Comparison of ENCODE assay signal across 8 mouse cellular contexts in the genomic region with DNA sequence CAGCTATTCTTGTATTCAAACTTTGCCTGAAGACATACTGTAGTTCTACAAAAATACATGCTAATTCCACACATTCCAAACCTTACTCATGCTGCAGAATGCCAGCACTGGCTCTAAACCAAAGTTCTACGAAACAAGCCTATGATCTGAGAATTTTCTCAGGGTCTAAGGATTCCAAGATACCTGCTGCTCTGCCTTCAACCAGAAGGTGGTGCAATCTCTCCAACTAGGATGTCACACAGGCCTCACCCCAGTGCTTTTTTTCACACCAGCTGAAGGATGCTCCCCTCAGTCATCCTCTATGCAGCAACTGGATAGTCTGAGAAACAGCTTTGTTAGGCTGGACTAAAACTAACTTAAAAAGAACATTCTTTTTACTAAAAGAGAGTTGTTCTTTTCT.
A peak's percentile ranks its signal among the peaks of the same experiment; 100 is the strongest.
DNase-seq lines count a peak whose midpoint lies in the region; ATAC-seq and TF ChIP-seq lines count a peak whose summit lies in the region.

No protein-coding gene starts in this region.

- no peak overlapping the region for H3K9ac ChIP-seq in ES-Bruce4 (ENCODE audit: low read depth, poor library complexity, severe bottlenecking)
- no peak overlapping the region for H3K9ac ChIP-seq in lung, embryonic 14.5 days

- H3K27me3 ChIP-seq in ES-Bruce4 (ENCODE audit: control insufficient read depth, insufficient read depth, low read length, poor library complexity, severe bottlenecking) = no peaks in the 10 kb centered on the region
- H3K27me3 ChIP-seq in lung, embryonic 14.5 days (ENCODE audit: insufficient read depth, low read length) = no peaks in the 10 kb centered on the region

- peak; percentile 81 to 83 for DNase-seq in heart, postnatal 10 days
- peak; percentile 81 to 85 for DNase-seq in kidney, postnatal 36 days
- peak; percentile 87 for DNase-seq in lung, embryonic 14.5 days
- peak; percentile 79 for DNase-seq in right cerebral cortex, adult 18-20 months
- peak; percentile 55 to 58 for DNase-seq in urinary bladder, postnatal 36 days (ENCODE audit: low spot score in 2 of 2)

- peak; percentile 45 for TF ChIP-seq CTCF in ES-Bruce4 (IDR thresholded peaks at IDR 0.05; ENCODE audit: low read depth, low read length)
- peak; percentile 68 for TF ChIP-seq CTCF in bone marrow, adult 2 months (IDR thresholded peaks at IDR 0.05; ENCODE audit: control insufficient read depth, insufficient read depth, low read length)
- TF ChIP-seq CTCF in lung, embryonic 14.5 days (IDR thresholded peaks at IDR 0.05; ENCODE audit: low read depth) = peak; percentile 77

- no peak for TF ChIP-seq EP300 in ES-Bruce4 (IDR thresholded peaks at IDR 0.05; ENCODE audit: insufficient read depth, low read depth, low read length)

- peaks cover 2% of the 10 kb centered on the region for H3K4me1 ChIP-seq in ES-Bruce4 (ENCODE audit: control insufficient read depth, insufficient read depth, low read length)
- H3K4me1 ChIP-seq in bone marrow, adult 2 months (ENCODE audit: control insufficient read depth, insufficient read depth, low read length) = no peaks in the 10 kb centered on the region
- H3K4me1 ChIP-seq in lung, embryonic 14.5 days (ENCODE audit: insufficient read depth) = no peaks in the 10 kb centered on the region

- no peaks in the 10 kb centered on the region for H3K9me3 ChIP-seq in ES-Bruce4 (replicated peaks; ENCODE audit: control insufficient read depth, insufficient read depth, low read length, poor library complexity, severe bottlenecking)
- no peaks in the 10 kb centered on the region for H3K9me3 ChIP-seq in lung, embryonic 14.5 days (ENCODE audit: low read depth, low read length)

- ATAC-seq in erythroid progenitor cell, adult 5-6 weeks (replicated peaks; ENCODE audit: low FRiP score, poor library complexity, severe bottlenecking) = peak; percentile 57; the same call in 1 of the 2 replicates
- ATAC-seq in lung, embryonic 14.5 days (ENCODE audit: insufficient read depth) = peak; percentile 82

- no peaks in the 10 kb centered on the region; the same call in 1 of the 2 replicates for H3K36me3 ChIP-seq in ES-Bruce4 (ENCODE audit: control insufficient read depth, insufficient read depth, low read length, poor library complexity, severe bottlenecking)
- H3K36me3 ChIP-seq in lung, embryonic 14.5 days (ENCODE audit: insufficient read depth) = 0 out of 2 replicates have a peak, but pooled peaks cover 4% of the 10 kb centered on the region

- H3K4me3 ChIP-seq in ES-Bruce4 (ENCODE audit: low read depth, low read length) = no peak overlapping the region
- no peak overlapping the region for H3K4me3 ChIP-seq in bone marrow, adult 2 months (replicated peaks; ENCODE audit: control insufficient read depth, low read depth, low read length)
- no peak overlapping the region for H3K4me3 ChIP-seq in lung, embryonic 14.5 days (ENCODE audit: low read depth, low read length)

- no peak overlapping the region for H3K27ac ChIP-seq in ES-Bruce4 (ENCODE audit: insufficient read depth, low read length)
- H3K27ac ChIP-seq in bone marrow, adult 2 months (ENCODE audit: control insufficient read depth, insufficient read depth, low read depth, low read length, poor library complexity) = no peak overlapping the region
- no peak overlapping the region for H3K27ac ChIP-seq in lung, embryonic 14.5 days (ENCODE audit: low read depth)

- WGBS in bone marrow, adult 2 months = 63% methylated on average over 1 of the region's 1 CpGs
- WGBS in lung, embryonic 14.5 days = 28% methylated on average over 1 of the region's 1 CpGs

- H3K4me2 ChIP-seq in lung, embryonic 14.5 days = no peak overlapping the region

- TF ChIP-seq POLR2A in ES-Bruce4 (IDR thresholded peaks at IDR 0.05; ENCODE audit: insufficient read depth, low read length) = no peak
- no peak for TF ChIP-seq POLR2A in bone marrow, adult 2 months (IDR thresholded peaks at IDR 0.05; ENCODE audit: borderline replicate concordance, control insufficient read depth, low read depth, low read length)

- intact Hi-C loops in heart, postnatal 10 days (cut with DNase I) = loop anchor here (1.0 kb wide), 2 partner anchors 49 to 132 kb away; no protein-coding TSS in a partner anchor
